10 mouse cellular contexts compared by ENCODE assay signal in the genomic region with DNA sequence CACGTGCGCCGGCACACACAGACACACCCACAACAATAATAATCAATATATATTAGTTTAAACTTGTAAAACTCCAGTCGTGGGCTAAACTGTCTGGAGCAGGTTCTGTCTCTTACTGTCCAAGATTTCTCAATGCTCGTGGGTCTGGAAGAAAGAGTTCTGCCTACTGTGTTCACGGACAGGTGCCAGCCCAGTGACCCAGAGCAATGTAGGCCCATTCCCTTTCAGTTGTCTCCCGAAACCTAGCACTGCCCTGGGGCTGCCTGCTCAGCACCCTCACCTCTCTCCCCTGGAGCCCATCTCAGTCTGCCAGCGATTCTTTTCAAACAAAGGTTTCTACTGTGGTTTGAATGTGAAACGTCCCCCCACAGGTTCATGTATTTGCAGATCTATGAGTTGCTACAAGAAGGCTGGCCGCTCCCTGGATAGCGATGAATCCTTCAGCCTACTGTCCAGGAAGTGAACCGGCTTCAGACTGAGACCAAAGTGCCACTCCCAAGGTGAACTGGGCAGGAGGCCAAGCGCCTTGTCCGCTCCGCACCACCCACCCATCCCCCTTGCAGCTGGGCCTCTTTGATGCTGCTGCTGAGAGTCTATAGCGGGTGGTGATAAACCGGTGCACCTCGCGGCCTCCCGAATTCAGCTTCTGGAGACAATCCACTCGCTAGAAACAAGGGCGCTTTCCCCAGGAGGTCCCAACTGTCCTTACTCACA. TPM values are rescaled to one million over a fixed set of nuclear protein-coding genes. Genes with fewer than 3 reads are reported as not detected.
A peak's percentile ranks its signal among the peaks of the same experiment; 100 is the strongest.
DNase-seq lines count a peak whose midpoint lies in the region; ATAC-seq and TF ChIP-seq lines count a peak whose summit lies in the region.
"Had no signal": no experiment of that assay in that cellular context is flagged by ENCODE, and none has a peak within 500 bp of the region (broad histone marks: within the 10 kb centered on the region; RNA-seq: fewer than 3 reads in every experiment).

No protein-coding gene starts in this region.

- no peak for TF ChIP-seq EP300 in liver, postnatal 0 days (IDR thresholded peaks at IDR 0.05; ENCODE audit: low read depth)

- ATAC-seq in heart, embryonic 16.5 days (replicated peaks; ENCODE audit: extremely low read depth, insufficient read depth, low FRiP score) = no peak
- ATAC-seq in liver, postnatal 0 days = no peak
- no peak for ATAC-seq in erythroblast, adult 5-6 weeks (replicated peaks; ENCODE audit: low FRiP score, poor library complexity, severe bottlenecking)

- DNase-seq in heart, adult 8-10 months (ENCODE audit: low spot score) = no peak
- peak; percentile 97 for DNase-seq in ZHBTc4 (ENCODE audit: low read depth, low spot score)
- peak; percentile 68 for DNase-seq in kidney, adult 11 months
- DNase-seq in liver, postnatal 0 days = peak; percentile 68
- DNase-seq in Muller cell, postnatal 12 days (ENCODE audit: inconsistent ontology term) = no peak
- no peak for DNase-seq in spleen, adult 18-20 months

- peaks cover 14% of the 10 kb centered on the region for H3K27me3 ChIP-seq in heart, embryonic 16.5 days (ENCODE audit: control insufficient read depth, insufficient read depth, low read length)
- H3K27me3 ChIP-seq in liver, postnatal 0 days (ENCODE audit: insufficient read depth, low read length) = 0 out of 2 replicates have a peak, but pooled peaks cover 3% of the 10 kb centered on the region

- no peak overlapping the region for H3K4me3 ChIP-seq in heart, embryonic 16.5 days (ENCODE audit: low read length)
- no peak overlapping the region for H3K4me3 ChIP-seq in liver, postnatal 0 days (ENCODE audit: low read depth, low read length)
- H3K4me3 ChIP-seq: left cerebral cortex, adult 2 months; midbrain, embryonic 10.5 days had no signal

- no peaks in the 10 kb centered on the region for H3K36me3 ChIP-seq in heart, embryonic 16.5 days (ENCODE audit: control insufficient read depth, insufficient read depth)
- no peaks in the 10 kb centered on the region for H3K36me3 ChIP-seq in liver, postnatal 0 days (replicated peaks; ENCODE audit: insufficient read depth, low read length)
- H3K36me3 ChIP-seq: midbrain, embryonic 10.5 days had no signal

- H3K9me3 ChIP-seq in heart, embryonic 16.5 days (replicated peaks; ENCODE audit: control insufficient read depth, low read length) = no peaks in the 10 kb centered on the region
- H3K9me3 ChIP-seq in liver, postnatal 0 days (ENCODE audit: low read length) = no peaks in the 10 kb centered on the region
- H3K9me3 ChIP-seq: midbrain, embryonic 10.5 days had no signal

- no peak overlapping the region for H3K9ac ChIP-seq in heart, embryonic 16.5 days (ENCODE audit: low read length)
- no peak overlapping the region for H3K9ac ChIP-seq in liver, postnatal 0 days (replicated peaks)

- WGBS in heart, embryonic 16.5 days = 32% methylated on average over 22 of the region's 22 CpGs
- WGBS in liver, postnatal 0 days (ENCODE audit: insufficient replicate concordance) = 32% methylated on average over 22 of the region's 22 CpGs

- peak overlapping the region; percentile 8 for H3K4me2 ChIP-seq in heart, embryonic 16.5 days (ENCODE audit: low read depth, low read length)
- H3K4me2 ChIP-seq in liver, postnatal 0 days (ENCODE audit: low read depth, low read length) = no peak overlapping the region

- TF ChIP-seq CTCF in liver, postnatal 0 days (IDR thresholded peaks at IDR 0.05; ENCODE audit: low read depth) = no peak

- peaks cover 10% of the 10 kb centered on the region for H3K4me1 ChIP-seq in heart, embryonic 16.5 days (ENCODE audit: control insufficient read depth, insufficient read depth, low read length)
- peaks cover 5% of the 10 kb centered on the region for H3K4me1 ChIP-seq in liver, postnatal 0 days (ENCODE audit: insufficient read depth)

- no peak overlapping the region for H3K27ac ChIP-seq in heart, embryonic 16.5 days (ENCODE audit: low read length)
- H3K27ac ChIP-seq in liver, postnatal 0 days (ENCODE audit: low read depth) = no peak overlapping the region
- H3K27ac ChIP-seq: left cerebral cortex, adult 2 months; midbrain, embryonic 10.5 days had no signal

RNA-seq across cellular contexts. Expression of a gene that starts 36.5 kb away (rescaled TPM):
- not detected in 2 replicates for polyA plus RNA-seq in heart, embryonic 16.5 days (2015; fragmentation: Nextera tagmentation; extraction: Ambion mirVana)
- total RNA-seq in heart, adult 8-10 months (2022) = not detected
- 0.16 TPM in 1 of 2 replicates, not detected in the other for polyA plus RNA-seq in liver, postnatal 0 days (2015; fragmentation: Nextera tagmentation; extraction: Ambion mirVana)
- total RNA-seq in erythroblast, adult 5-6 weeks (2015; ENCODE audit: low replicate concordance) = not detected in 2 replicates
- total RNA-seq in erythroblast, adult 5-6 weeks (2017; ENCODE audit: low replicate concordance) = not detected in 2 replicates
- total RNA-seq: left cerebral cortex, adult 2 months had no signal
- polyA plus RNA-seq: midbrain, embryonic 10.5 days had no signal

RNA-seq across cellular contexts. Expression of a gene that starts 44.6 kb away (rescaled TPM):
- 0.54 and 1.1 TPM in 2 replicates for polyA plus RNA-seq in heart, embryonic 16.5 days (2015; fragmentation: Nextera tagmentation; extraction: Ambion mirVana)
- total RNA-seq in heart, adult 8-10 months (2022) = not detected
- not detected in 2 replicates for polyA plus RNA-seq in liver, postnatal 0 days (2015; fragmentation: Nextera tagmentation; extraction: Ambion mirVana)
- total RNA-seq in erythroblast, adult 5-6 weeks (2015; ENCODE audit: low replicate concordance) = not detected in 2 replicates
- not detected in 2 replicates for total RNA-seq in erythroblast, adult 5-6 weeks (2017; ENCODE audit: low replicate concordance)
- total RNA-seq: left cerebral cortex, adult 2 months had no signal

RNA-seq across cellular contexts. Expression of a gene that starts 52.8 kb away (rescaled TPM):
- 0.06 and 0.18 TPM in 2 replicates for polyA plus RNA-seq in heart, embryonic 16.5 days (2015; fragmentation: Nextera tagmentation; extraction: Ambion mirVana)
- total RNA-seq in heart, adult 8-10 months (2022) = not detected
- 0.47 and 1.0 TPM in 2 replicates for polyA plus RNA-seq in liver, postnatal 0 days (2015; fragmentation: Nextera tagmentation; extraction: Ambion mirVana)
- total RNA-seq in erythroblast, adult 5-6 weeks (2015; ENCODE audit: low replicate concordance) = 3.6 TPM in 1 of 2 replicates, not detected in the other
- 0.51 and 0.98 TPM in 2 replicates for total RNA-seq in erythroblast, adult 5-6 weeks (2017; ENCODE audit: low replicate concordance)
- total RNA-seq: left cerebral cortex, adult 2 months had no signal

Comparison
In these comparisons a context has a peak if more than half of its experiments do, and no peak if none do; other contexts are left out.
1. DNase-seq: peak in ZHBTc4 (single experiment), kidney, adult 11 months (single experiment) and liver, postnatal 0 days (single experiment); none in heart, adult 8-10 months (single experiment), Muller cell, postnatal 12 days (single experiment) and spleen, adult 18-20 months (0 of 2).